Mouse (Mus musculus): ENCODE measurements around the gene Nrp2.

Nrp2 gene

DNA sequence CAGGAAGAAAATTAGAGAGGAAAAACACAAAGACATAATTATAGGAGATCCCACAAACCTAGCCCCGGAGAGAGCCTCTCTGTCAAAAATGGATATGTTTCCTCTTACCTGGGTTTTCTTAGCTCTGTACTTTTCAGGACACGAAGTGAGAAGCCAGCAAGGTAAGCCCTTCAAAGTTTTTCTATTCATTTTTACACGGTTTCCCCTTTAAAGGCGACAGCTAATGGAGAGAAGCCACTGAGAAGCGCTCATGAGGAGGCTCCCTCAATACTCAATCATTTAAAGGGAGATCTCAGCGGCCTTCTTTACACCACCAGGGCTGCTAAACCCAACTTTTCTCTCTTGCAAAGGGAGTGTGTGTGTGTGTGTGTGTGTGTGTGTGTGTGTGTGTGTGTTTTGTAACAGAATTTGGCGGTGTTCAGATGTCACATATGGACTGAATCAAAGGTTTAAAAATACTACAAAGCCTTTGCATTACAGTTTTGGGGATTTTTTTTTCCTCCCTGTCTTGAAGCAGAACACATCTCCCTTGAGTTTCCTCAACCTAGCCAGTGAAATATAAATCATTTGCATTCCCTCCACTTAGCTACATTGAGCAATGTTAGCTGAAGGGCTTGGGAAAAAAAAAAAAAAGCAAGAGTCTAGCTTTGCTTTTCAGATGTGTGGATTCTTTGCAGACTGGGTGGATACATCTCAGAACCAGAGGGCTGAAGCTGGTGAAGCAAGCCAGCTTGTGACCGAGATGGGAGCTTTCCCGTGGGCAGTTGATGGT, 1.2 kb downstream of the Nrp2 start:
- in situ Hi-C loops (cut with MboI; ENCODE audit: low sequenced_read_pairs): loop anchor here (10.0 kb wide), 1 partner anchor 780 kb away; no protein-coding TSS in a partner anchor

DNA sequence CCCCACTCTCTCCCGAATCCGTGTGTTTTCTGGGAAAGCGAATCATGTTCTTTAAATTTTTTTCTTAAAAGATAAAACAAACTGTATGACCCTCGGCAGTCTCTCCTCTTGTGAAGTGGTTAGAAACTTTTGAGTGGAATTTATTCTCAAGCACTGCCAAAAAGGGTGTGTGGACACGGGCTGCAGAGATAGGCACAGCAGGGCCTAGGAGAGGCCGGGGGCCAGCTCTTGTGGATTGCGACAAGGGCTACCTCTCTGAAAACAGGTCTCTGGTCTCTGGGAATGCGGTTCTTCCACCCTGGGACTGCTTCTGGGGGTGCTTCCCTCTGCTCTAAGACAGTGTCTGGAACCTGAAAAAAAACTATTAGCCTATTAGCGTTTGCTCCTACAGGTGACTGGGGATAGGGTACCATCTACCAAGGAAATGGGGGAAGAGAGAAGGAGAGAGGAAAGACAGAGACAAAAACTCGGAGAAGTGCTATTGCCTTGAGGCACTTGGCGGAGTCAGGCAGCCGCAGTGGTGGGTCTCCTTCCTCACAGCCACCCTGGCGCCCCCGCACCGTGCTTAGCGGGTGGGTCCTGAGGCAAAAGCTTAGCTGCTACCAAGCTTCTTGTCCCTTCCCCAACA, 1.9 kb downstream of the Nrp2 start:
- in situ Hi-C loops (cut with MboI; ENCODE audit: low sequenced_read_pairs): loop anchor here (10.0 kb wide), 1 partner anchor 780 kb away; no protein-coding TSS in a partner anchor

DNA sequence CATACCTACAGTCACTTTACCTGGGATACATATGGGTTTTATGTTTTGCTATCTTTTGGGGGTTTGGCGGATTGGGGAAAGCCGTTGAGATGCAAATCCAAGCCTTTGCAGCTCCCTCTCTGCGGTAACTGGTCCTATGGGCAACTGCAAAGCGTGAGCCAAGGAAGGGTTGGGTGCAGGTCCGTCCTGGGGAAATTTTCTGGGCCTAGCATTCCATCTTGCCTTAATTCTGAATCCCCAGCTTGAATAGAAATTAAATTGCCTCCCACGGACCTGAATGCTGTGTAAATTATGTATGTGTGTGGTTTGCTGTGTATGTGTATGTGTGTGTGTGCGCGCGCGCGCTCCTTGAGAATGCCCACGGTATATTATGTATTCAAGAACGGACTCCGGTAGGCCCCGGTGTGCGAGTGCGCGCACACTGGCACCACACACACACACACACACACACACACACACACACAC, 2.5 kb downstream of the Nrp2 start:
- in situ Hi-C loops (cut with MboI; ENCODE audit: low sequenced_read_pairs): loop anchor here (10.0 kb wide), 1 partner anchor 781 kb away; no protein-coding TSS in a partner anchor

DNA sequence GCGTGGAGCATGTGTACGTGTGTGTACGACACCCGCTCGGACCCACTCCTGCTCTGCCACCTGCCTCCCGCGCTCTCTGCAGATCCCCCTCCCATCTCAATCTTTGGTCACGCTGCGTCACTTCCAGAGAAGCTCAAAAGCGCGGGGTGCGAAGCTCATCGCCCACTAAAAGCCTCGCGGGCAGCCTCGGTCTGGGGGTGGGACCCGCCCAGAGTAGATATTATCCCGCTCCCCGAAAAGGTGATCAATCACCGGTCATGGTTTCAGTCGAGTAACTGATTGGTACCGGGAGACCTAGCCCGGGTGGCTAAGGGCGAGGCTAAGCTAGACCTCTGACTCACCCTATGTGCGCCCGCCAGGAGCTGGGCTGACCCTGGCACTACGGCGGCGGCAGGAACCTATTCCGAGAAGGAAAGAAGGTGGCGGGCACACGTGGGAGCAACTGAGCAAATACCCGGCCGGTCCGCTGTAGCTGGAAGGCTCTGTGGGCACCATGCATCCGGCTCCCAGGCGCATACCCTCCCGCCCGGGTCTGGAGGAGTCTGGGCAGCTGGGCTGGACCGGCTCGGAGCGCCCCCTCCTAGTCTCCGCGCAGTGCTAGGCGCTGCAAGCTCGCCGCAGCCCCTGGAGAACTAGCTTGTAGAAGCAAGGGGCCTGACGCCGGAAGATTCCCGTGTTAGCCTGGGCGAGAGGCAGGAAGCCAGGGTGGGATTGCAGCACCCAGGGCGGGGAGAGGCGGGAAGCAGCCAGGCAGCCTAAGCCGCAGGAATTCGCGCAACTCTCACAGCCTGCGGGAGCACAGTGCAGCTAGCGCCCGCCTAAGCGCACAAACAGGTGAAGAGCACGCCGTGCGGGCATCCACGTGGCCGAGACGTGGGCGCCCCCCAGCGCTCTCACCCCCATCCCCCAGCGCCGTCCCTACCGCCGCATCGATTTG, 3.3 kb downstream of the Nrp2 start:
- in situ Hi-C loops (cut with MboI; ENCODE audit: low sequenced_read_pairs): loop anchor here (10.0 kb wide), 1 partner anchor 782 kb away; no protein-coding TSS in a partner anchor

DNA sequence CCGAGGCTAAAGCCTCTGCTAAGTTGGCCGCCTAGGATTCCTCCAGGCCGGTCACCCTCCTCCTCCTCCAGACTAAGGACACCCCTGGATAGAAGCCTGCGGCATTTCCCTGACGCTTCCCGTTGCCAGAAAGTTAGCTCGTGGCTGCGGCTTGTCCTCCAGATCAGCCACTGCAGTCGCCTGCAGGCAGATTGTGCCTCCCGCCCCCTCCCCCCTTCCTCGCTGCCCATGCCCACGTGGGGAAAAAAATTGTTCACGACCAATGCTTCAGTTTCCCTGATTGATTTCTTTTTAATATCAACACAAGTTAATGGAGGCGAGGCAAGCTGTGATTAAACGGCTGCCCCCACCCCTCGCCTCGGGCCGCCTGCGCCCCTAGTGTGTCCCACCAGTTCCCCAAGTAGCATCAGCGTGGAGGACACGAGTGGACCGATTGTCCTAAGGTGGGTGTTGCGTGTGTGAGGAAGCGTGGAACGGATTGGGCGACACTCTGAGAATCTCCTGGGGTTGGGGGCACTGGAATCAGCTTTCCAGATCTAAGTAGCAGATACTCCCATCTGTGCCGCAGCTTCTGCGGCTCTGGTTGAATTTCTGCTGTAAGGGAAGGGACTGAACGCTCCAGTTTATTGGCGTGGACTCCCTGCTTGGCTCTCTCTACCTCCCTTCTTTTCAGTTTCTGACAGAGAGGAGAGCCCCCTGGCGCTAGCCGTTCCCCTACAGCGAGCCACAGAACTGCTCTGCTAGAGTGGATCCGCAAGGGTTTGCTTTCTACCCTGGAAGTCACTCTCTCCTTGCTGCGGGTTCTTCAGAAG, 4.2 kb downstream of the Nrp2 start:
- in situ Hi-C loops (cut with MboI; ENCODE audit: low sequenced_read_pairs): loop anchor here (10.0 kb wide), 1 partner anchor 783 kb away; no protein-coding TSS in a partner anchor

DNA sequence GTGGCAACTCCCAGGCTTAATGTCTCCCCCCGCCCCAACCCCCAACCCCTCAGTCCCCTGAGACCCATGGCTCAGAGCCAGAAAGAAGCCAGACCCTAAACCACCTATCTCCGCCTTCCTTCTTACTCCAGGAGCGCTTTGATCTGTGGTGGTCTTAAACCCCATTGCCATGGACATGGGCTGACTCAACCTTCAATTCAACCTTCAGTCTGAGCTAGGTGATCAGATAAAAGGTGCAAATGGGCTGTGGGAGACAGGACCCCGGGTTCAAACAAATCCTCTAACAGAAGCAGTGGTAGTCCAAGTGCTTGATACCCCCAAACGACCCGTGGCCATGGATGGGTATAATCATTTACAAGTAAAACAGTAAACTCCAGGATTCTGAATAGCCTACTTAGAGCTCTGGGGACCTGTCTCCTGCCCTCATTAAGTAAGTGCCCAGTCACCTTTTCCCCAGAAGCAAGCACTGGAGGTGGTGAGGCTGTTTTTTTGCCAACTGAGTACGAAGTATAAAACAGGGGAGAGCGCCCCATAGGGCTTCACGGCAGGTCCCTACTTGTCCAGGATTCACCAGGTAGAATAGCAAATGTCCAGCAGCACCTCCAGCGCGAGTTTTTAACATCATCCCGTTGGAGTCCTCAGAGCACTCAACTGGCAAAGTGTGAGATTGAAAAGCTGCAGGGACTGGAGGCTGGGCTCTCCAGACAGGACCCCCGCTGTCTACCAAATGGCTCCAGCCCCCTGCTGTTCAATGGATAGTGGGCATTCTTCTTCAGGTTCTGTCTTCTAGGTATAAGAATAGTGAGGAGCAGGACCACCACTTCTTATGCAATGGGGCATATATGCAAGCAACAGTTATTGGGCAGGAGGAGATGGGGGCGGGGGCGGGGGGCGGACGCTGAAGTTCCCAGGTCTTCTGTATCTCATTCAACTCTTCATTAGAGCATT, 5.1 kb downstream of the Nrp2 start:
- in situ Hi-C loops (cut with MboI; ENCODE audit: low sequenced_read_pairs): loop anchor here (10.0 kb wide), 1 partner anchor 783 kb away; no protein-coding TSS in a partner anchor

DNA sequence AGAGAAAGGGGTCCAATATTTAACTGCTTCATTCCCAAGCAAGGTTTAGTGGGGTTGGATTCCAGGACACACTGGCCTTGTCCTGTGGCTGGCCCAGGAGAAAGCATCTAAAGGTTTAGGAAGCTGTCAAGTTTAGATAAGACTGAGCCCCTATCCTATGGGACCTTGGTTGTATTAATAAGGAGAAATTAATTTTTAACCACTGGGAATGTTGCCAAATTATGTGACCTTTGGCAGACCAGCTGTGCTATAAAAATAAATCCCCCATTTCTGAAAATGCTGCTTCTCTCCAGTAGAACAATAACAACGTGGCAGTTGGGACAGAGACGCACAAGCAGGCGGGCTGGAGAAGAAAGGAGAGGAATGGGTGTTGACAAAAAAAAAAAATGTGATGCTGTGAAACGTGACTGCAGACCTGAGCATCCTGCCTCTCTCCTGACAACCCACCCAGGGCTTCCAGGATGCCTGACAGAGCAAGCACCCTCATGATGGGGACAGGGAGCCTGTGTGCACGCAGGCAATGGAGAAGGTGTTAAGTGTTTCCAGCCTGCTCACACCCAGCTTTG, 6.8 kb downstream of the Nrp2 start:
- in situ Hi-C loops (cut with MboI; ENCODE audit: low sequenced_read_pairs): loop anchor here (10.0 kb wide), 1 partner anchor 785 kb away; no protein-coding TSS in a partner anchor

DNA sequence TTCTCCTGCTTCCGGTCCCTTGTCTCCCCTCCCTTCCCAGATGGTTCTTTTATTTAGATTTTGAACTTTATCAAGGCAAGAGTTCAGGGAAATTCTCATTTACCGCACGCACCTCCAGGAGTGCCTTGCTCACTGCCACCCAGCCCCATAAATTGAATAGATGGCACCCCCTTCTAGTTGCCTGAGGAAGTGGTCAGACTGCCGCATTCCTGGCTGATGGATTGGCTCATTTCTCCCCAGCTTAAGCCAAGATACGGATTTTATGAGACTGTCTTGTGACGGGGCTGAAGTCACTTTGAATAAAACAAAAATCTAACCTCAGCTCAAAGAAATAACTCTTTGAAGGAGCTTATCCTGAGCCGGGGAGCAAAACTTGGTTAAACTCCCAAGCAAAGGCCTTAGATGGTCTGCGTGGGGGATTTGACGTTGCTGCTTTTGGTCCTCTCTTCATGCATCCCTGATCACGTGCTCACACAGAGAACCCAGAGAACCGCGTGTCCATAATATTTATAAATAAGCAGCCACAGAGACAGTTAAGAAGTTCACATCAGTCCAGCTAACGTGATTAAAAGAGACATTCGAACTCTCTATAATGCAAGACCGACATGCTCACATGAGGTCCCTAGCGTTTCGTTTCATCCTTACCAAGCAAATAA, 10.1 kb downstream of the Nrp2 start:
- in situ Hi-C loops (cut with MboI; ENCODE audit: low sequenced_read_pairs): no loop called here

DNA sequence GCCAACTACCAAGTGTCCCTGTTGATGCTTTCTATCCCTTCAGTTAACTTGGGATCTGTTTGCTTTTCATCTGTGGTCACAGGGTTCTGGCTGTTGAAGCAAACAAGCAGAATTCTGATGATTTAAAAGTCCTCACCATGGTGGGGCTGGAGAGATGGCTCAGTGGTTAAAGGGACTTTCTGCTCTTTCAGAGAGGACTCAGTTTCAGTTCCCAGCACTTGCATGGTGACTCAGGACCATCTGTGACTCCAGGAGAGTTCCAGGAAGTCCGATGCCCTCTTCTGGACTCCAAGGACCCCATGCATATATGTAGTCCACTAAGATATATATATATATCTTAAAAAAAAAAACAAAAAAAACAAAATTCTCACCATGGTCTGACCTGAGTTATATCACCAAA, 11.9 kb downstream of the Nrp2 start:
- in situ Hi-C loops (cut with MboI; ENCODE audit: low sequenced_read_pairs): no loop called here

DNA sequence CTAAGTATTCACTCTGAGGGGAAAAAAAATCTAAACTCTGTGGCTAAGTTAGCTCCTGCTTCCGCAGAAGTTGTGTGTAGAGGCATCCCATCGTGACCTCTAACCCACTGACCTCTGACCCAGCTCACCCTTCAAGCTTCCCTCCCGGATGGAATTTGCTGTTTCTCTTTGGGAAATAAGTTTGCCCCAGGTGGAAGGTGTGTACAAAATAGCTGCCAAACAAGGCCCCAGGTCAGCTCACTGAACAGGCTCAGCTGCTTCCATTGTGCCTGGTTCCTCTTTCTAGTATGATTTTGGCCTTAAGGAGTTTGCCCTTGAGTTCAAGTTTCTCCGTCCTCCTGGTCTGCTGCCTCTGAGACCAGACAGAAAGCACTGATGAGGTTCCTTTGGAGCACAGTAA, 12.6 kb downstream of the Nrp2 start:
- in situ Hi-C loops (cut with MboI; ENCODE audit: low sequenced_read_pairs): no loop called here

DNA sequence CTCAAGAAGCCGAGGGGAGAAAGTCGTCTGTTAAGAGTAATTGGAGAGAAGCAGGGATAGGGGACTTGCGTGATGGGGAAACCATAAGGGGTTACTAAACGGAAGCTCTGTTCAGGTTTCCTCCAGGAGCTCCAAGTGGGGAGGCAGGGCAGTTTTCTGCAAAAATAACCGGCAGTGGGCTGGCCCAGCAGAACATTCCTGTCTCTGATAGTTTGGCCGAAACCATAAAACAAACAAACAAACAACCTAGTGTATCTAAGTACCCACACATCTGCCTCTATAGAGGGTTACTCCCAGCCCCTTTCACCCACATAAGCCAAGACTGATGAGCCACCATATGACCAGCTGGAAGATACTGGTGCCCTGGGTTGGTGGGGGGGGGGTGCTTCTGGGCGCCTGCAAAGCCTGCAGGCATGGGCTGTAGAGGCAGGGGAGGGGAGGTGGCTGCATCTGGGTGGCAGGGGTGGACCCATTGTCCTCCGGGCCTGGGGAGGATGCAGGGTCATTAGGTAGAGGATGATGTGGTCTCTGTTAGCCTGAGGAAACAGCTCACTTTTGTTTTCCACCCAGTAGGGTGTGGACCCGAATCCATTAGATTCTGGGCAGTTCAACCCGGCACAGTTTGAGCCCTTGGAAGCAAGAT, 13.9 kb downstream of the Nrp2 start:
- in situ Hi-C loops (cut with MboI; ENCODE audit: low sequenced_read_pairs): no loop called here

DNA sequence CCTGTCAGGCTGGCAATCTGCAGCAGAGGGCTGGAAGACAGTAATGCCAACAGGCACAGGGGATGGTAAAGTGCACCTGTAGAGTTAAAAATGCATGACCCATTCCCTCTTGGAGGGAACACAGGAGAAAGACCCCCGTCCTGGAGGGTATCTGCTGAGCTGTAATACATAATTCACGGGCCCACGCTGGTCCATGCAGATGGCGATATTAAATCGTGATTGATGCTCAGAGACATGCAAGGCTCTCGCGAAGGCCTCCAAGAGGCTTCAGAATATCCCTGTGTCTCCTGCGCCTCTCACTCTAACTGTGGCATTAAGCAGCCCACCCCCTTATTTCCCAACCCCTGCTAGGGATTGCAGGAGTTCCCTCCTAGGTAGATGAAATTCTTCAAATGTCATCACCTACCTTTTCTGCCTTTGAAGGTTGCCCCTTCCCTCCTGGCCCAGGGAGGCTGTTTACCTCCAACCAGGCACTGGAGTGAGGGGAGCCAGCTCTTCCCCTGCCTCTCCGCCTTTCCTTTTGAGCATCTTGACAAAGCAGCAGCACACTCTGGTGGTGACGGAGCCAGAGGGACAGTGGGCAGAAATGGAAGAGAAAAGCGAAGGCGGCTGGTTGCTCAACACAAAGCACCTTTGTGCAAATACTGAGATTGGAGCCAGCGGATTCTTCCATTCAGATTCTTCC, 14.6 kb downstream of the Nrp2 start:
- in situ Hi-C loops (cut with MboI; ENCODE audit: low sequenced_read_pairs): no loop called here

DNA sequence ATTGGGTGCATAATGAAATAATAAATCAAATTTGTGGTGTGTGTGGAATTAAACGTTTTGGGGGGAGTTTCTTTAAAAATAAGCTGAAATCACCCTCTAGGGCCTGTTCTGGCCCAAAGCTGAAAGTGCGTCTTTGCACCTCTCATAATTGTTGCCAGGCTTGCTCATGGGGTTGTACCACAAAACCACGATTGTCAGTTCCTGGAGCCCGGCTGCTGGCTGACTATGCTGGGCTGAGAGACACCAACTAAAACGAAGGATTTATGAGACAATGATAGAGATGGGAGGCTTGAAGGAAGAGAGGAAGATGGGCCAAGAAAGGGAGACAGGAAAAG, 15.1 kb downstream of the Nrp2 start:
- in situ Hi-C loops (cut with MboI; ENCODE audit: low sequenced_read_pairs): no loop called here

DNA sequence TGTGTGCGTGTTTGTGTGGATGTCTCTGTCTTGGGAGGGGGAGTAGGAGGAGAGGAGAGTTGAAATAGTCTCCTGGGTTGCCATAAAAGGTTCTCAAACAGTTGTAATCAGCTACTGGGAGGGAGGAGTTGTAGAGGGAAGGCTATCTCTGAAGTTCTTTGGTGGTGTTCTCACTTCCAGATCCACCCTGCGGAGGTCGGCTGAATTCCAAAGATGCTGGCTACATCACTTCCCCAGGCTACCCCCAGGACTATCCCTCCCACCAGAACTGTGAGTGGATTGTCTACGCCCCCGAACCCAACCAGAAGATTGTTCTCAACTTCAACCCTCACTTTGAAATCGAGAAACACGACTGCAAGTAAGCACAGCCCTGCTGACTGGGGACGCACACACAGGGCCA, 15.7 kb downstream of the Nrp2 start:
- in situ Hi-C loops (cut with MboI; ENCODE audit: low sequenced_read_pairs): no loop called here

DNA sequence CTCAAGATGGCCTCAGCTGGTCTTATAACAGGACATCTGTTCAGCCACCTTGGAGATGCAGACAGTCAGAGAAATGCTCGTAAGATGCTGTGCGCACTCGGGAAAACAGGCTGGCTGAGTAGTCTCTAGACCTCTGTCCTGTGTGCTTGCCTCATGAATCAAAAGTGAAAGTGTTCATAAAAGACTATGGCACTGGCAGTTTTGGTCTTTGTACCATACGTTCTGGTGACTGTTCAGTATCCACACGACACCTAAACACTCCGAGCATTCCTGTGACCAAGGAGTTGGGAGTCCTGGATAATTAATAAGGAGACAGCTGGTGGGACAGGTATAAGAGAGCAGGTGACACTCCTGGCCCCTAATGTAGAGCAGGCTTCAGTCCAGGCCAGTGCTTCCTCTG, 16.7 kb downstream of the Nrp2 start:
- in situ Hi-C loops (cut with MboI; ENCODE audit: low sequenced_read_pairs): no loop called here

DNA sequence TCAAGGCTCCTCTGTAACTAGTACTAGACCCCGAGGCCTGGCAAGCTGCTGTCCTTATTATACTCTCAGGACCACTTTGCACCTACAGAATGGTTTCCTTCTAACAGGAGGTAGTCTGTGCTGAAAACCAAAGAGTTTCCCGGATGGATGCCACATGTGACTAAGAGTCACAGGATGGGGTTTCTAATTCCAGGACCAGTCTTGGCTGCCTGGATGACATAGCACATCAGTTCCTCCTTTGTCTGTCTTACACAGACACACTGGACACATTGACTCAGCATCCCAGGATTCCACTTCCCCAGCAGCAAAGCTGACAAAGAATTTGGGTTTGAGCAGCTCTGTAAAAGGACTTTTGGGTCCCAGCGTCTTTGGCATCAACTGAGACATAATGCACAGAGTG, 17.1 kb downstream of the Nrp2 start:
- in situ Hi-C loops (cut with MboI; ENCODE audit: low sequenced_read_pairs): no loop called here

Measured in CH12F3 (cell line).